ENCODE assay signal across 8 mouse cellular contexts in genomic region chr7:97081959-97082218, GRCm38 (mm10). TPM values are rescaled to one million over a fixed set of nuclear protein-coding genes. Genes with fewer than 3 reads are reported as not detected.
DNase-seq lines count a peak whose midpoint lies in the region; ATAC-seq and TF ChIP-seq lines count a peak whose summit lies in the region.

No protein-coding gene starts in this region.

- TF ChIP-seq CTCF in stomach, postnatal 0 days (IDR thresholded peaks at IDR 0.05; ENCODE audit: low read depth), result no peak

- no peaks in the 10 kb centered on the region for H3K36me3 ChIP-seq in liver, embryonic 11.5 days (ENCODE audit: control insufficient read depth, insufficient read depth, low read length)
- no peaks in the 10 kb centered on the region for H3K36me3 ChIP-seq in stomach, postnatal 0 days (ENCODE audit: control insufficient read depth, insufficient read depth, low read length)

- H3K4me1 ChIP-seq in liver, embryonic 11.5 days (replicated peaks; ENCODE audit: control insufficient read depth, insufficient read depth, low read length), result peaks cover 20% of the 10 kb centered on the region
- no peaks in the 10 kb centered on the region; the same call in 1 of the 2 replicates for H3K4me1 ChIP-seq in stomach, postnatal 0 days (replicated peaks; ENCODE audit: control insufficient read depth, insufficient read depth)

- 0 out of 2 replicates have a peak, but pooled peaks have one; percentile 18 for ATAC-seq in frontal cortex, adult (ENCODE audit: low TSS enrichment)
- no peak for ATAC-seq in liver, embryonic 11.5 days (replicated peaks; ENCODE audit: low FRiP score)
- ATAC-seq in stomach, postnatal 0 days (ENCODE audit: low FRiP score, low TSS enrichment), result peak; percentile 81

- H3K4me2 ChIP-seq in liver, embryonic 11.5 days, result peak overlapping the region; percentile 89
- H3K4me2 ChIP-seq in stomach, postnatal 0 days (replicated peaks; ENCODE audit: low read depth), result peak overlapping the region; percentile 80

- WGBS in liver, embryonic 11.5 days, result 0% methylated on average over 36 of the region's 38 CpGs
- 0% methylated on average over 34 of the region's 38 CpGs for WGBS in stomach, postnatal 0 days

- H3K9ac ChIP-seq in liver, embryonic 11.5 days (ENCODE audit: low read depth, low read length), result peak overlapping the region; percentile 80
- H3K9ac ChIP-seq in stomach, postnatal 0 days (ENCODE audit: low read length), result peak overlapping the region; percentile 97

- DNase-seq in frontal cortex, postnatal 14 days (ENCODE audit: low spot score in 2 of 2), result no peak
- DNase-seq in thymus, postnatal 0 days (ENCODE audit: low spot score), result peak; percentile 27
- DNase-seq in thymus, postnatal 14 days, result no peak
- no peak for DNase-seq in liver, embryonic 11.5 days (ENCODE audit: low spot score)
- DNase-seq in stomach, postnatal 0 days (ENCODE audit: low spot score), result peak; percentile 81
- no peak for DNase-seq in ovary, postnatal 10 days (ENCODE audit: low spot score)
- DNase-seq in layer of hippocampus, postnatal 10 days (ENCODE audit: low spot score in 2 of 2), result no peak

- peak overlapping the region; percentile 83 for H3K27ac ChIP-seq in liver, embryonic 11.5 days (ENCODE audit: low read depth, low read length)
- peak overlapping the region; percentile 98 for H3K27ac ChIP-seq in stomach, postnatal 0 days (replicated peaks)

- H3K27me3 ChIP-seq in liver, embryonic 11.5 days (replicated peaks; ENCODE audit: control insufficient read depth, insufficient read depth, low read length), result no peaks in the 10 kb centered on the region
- H3K27me3 ChIP-seq in stomach, postnatal 0 days (ENCODE audit: control insufficient read depth, insufficient read depth, low read length), result no peaks in the 10 kb centered on the region

- peak overlapping the region; percentile 93 for H3K4me3 ChIP-seq in liver, embryonic 11.5 days (ENCODE audit: low read depth, low read length)
- peak overlapping the region; percentile 95 for H3K4me3 ChIP-seq in stomach, postnatal 0 days (ENCODE audit: low read depth, low read length)

- TF ChIP-seq EP300 in stomach, postnatal 0 days (optimal IDR thresholded peaks at IDR 0.05), result no peak

- no peaks in the 10 kb centered on the region for H3K9me3 ChIP-seq in liver, embryonic 11.5 days (ENCODE audit: control insufficient read depth, low read length)
- H3K9me3 ChIP-seq in stomach, postnatal 0 days (ENCODE audit: control insufficient read depth, low read length), result no peaks in the 10 kb centered on the region

RNA-seq across cellular contexts. Expression of gene Gab2, which starts 0.5 kb away (rescaled TPM):
- 1.2 and 1.4 TPM in 2 replicates for polyA plus RNA-seq in thymus, postnatal 0 days (2015; fragmentation: Nextera tagmentation; extraction: Ambion mirVana)
- polyA plus RNA-seq in liver, embryonic 11.5 days (2014; fragmentation: Nextera tagmentation; extraction: Ambion mirVana), result 6.2 and 6.6 TPM in 2 replicates
- 3.2 and 3.4 TPM in 2 replicates for polyA plus RNA-seq in stomach, postnatal 0 days (2015; fragmentation: Nextera tagmentation; extraction: Ambion mirVana)
- 10 to 100 TPM; 17.9 to 20.2 TPM for total RNA-seq in layer of hippocampus, postnatal 10 days (2021)

Comparison
In these comparisons a context has a peak if more than half of its experiments do, and no peak if none do; other contexts are left out.
1. DNase-seq: peak in thymus, postnatal 0 days (single experiment) and stomach, postnatal 0 days (single experiment); none in frontal cortex, postnatal 14 days (0 of 2), thymus, postnatal 14 days (single experiment), liver, embryonic 11.5 days (single experiment), ovary, postnatal 10 days (single experiment) and layer of hippocampus, postnatal 10 days (0 of 2).